Mouse (Mus musculus): ENCODE results near the gene Camta1.

Gene Camta1

DNA sequence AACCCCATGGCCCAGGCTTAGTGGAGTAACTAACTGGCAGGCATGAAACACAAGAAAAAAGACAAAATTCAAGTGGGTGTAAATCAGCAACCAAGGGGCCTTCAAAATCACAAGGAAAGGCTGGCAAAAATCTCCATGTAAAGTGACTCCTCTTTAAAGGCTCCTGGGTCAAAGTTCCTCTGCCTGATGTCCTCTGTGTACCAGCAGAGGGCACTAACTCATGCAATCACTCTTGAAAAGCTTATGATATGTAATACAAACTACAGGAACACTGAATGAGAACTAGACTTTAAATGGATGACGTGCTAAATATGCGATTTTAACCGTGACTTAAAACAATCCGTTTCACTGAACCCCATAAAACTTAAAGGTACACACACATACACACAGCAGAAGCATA, 83.2 kb downstream of the Camta1 start:
- peak; percentile 20 for DNase-seq

DNA sequence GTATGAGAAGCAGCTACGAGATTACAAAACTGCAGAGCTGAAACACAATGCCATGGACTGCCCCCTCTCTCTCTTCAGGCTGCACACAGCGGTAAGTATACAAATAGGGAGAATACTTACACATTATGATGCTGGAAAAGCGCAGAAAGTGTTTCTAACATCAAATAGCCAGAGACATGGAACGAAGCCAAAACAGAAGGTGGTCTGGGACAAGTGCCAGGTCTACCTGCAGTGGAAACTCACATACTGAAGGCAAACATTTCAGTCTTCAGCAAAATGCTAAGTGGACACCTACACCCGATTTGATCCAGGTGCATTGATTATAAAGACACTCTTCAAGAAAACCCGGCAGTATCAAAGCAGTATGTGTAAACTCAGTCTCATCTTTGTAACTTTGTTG, 84.2 kb downstream of the Camta1 start:
- peak; percentile 50 for DNase-seq

DNA sequence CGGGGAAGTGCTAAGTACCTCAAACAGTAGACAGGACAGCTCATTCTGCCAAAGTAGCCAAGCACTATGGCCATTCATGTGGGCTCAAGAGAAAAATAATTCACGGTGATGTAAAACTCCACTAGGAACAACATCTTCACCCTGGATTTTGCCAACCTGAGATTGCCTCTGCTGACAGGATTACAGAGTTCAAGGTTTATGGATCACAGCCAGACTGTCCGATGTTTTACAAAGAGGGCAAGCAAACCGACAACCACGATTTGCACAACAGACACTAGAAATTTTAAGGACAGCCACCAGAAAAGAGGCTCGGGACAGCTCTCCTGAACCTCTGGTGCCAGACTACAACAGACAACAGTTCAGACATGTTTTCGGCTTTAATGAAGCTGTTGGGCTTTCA, 86.2 kb downstream of the Camta1 start:
- no peak for DNase-seq

DNA sequence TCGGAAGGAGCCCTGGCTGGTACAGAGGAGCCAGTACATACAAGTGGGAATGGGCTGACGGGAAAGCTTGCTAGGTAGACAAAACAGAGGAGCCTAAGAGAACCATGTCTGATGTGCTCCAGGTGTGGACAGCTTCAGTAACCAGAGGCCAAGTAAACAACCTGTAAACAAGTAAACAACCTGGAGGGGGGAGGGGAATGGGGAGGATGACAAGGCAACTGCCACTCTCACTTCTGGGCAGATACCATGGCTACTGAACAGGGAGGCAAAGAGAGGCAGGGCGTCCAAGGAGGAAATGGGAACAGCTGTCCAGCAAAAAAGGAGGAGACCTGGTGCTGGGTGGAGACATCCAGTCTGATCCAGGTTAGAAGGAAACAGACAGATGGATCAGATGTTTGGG, 88.0 kb downstream of the Camta1 start:
- DNase-seq: no peak

DNA sequence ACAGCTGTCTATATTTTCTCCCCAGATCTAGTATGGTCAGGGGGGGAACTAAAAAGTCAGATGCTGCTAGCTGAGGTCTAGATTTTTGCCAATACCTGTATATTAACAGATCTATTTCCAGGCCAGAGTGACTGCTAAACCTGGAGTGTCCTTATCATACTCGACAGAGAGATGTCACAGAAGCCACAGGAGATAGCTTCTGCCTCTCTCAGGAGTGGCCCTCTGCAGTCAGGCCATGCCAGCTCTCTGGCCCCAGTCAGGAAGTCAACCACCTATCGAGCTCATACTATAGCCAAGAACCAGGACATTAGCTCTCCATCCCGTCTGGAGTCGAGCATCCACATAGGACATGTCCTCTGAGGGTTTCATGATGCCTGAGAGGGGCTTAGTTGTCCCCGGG, 88.7 kb downstream of the Camta1 start:
- DNase-seq: no peak

DNA sequence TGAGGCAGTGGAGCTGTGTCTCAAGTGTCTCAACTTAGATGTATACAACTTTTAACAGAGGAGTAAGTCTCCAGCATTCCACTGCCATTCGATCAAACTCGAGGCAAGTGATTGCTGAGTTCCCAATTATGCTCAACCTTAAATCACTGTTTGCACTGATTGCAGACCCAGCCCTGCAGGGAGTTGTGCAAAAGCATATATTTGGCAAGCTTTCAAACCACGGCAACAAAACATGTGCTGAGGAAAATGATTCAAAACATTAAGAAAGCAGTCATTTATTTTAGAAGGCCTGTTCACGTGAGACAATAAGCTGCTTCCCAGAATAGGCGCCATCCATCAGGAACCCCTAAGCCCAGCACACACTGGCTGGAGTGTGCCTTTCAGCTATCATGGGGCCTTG, 91.0 kb downstream of the Camta1 start:
- DNase-seq: no peak

DNA sequence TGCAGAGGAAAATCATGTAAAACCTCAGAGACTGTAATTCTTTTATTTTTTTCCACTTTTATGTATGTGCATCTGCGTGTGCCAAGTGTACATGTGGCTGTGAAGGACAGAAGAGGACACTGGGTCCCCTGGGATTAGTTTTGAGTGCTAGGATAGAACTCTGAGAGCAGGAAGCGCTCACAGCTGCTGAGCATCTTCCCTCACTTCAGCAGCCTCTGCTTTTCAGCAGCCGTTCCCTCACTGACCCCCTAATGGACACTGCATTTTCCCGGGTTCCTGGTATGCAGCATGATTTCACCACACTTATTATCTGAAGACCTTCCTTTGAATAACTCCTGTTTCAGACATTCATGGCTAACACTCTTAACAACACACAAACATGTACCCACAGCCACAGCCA, 93.9 kb downstream of the Camta1 start:
- DNase-seq: peak; percentile 35

DNA sequence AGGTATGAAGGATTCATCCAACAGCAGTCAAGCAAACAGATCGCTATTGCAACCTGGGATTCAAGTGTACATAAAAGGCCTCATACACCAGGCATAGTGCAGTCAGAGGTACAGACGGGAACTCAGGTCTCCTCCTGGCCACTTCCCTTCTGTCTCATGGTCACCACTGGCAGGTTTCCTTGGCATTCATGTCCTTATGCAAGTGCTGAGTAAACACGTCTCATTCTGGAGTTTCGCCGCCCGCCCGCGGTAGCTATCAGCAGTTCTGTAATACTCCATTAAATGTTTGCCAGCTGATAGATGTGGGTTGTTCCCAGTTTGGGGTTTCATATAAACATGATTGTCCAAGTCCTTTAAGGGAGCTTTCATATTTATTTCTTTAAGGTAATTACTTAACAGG, 94.3 kb downstream of the Camta1 start:
- peak; percentile 35 for DNase-seq

DNA sequence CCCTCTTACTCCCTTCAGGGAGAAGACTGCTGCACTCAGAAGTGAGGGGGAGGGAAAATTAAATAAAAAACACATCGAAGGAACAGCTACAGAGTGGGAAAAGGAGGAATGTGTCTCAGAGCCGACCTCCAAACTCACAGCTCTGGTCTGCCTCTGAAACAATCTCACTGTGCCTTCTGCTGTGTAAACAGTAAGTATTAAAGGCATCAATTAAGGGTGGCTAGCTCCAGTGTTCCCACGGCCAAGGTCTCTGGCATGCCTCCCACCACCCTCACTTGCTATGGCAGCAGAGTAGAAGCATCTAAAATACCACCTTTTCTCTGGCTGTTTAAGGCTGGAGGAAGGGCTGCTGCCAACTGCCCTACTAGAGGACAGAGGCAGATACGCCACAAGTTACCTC, 96.3 kb downstream of the Camta1 start:
- no peak for DNase-seq

DNA sequence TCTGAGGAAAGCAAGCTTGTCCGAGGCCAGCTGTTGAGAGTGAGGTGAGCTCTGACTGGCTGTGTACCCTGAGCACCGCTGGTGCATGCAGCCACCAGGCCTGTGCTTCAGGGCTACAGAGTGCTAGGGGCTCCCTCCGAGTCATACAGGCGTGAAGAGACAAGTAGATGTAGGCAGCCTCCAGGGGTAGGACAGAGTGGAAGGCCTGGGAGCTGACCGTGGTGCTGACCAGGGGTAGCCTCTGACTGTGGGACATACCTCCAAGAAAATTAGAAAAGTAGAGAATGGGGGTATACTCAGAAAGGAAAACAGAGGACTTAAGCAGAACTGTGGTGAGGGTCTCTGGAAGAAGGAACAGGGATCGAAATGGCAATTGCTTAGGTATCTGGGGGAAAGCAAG, 97.7 kb downstream of the Camta1 start:
- peak; percentile 55 for DNase-seq

DNA sequence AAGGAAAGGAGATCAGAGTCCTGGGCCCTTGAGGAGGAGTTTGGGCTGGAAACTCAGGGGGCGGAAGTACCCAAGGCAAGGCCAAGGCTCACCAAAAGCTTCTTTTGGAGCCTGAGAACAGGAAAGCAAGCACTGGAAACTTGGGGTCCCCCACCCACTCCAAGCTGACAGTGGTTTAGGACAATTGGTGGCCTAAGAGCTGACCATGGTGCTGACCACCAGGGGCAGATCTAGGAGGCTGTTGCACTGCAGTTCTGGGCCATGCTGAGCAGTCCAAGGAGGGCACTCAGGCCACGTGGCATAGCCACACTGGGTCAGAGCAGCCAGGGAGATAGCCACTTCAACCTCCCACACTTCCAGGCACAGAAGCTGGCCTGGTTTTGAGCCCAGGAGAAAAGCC, 102.6 kb downstream of the Camta1 start:
- DNase-seq: no peak

DNA sequence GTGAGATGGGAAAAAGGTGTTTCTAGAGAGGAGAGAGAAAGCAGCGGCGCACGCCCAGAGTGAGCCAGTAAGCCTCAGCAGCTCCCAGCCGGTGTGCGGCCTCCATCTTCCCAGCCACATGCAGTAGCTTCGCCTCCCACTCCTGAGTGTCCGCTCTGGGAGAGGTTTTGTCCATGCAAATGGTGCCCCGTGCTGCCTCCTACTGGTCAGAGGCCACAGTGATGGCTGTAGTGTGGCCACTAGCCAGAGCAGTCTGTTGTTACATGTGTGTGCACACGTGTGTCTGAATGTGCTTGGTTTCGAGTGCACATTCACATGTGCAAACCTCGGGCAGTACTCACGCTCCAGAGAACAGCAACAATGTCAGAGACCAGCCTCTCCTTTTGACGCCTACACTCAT, 103.3 kb downstream of the Camta1 start:
- DNase-seq: no peak

DNA sequence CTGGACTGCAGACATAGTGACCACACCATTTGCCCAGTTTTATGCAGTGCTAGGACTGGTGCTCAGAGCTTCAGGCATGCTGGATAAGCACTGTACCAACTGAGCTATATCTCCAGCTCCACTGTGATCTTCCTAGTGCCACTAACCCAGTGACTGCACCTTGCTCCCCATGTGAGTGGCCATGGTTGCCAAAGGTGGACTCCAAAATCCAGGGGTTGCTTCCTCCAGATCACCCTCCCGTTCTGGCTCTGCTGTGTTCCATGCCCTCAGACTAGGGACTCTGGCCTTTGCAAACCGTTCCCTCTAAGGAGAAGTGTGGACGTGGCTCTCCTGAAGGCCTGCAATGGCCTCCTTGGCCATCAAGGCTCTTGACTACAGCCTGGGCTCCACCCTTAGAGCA, 104.4 kb downstream of the Camta1 start:
- DNase-seq: no peak

DNA sequence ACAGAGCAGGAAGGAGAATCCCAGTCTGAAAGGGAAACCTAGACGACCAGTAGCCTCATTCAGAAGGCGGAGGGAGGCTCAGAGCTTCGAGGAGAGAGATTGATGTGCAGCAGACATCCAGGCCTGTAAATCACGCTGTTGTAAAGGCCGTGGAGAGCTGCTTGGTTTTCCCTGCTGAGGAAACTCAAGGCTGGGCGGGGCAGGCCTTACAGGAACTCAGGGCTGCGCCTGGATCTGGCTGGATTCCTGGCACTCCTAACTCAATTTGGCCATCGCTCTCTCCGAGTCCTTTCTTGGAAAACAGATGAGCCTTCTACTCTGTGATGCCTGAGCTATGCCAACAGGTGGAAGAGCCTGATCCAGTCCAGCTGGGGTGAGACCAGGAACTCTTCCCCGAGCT, 105.3 kb downstream of the Camta1 start:
- DNase-seq: no peak

DNA sequence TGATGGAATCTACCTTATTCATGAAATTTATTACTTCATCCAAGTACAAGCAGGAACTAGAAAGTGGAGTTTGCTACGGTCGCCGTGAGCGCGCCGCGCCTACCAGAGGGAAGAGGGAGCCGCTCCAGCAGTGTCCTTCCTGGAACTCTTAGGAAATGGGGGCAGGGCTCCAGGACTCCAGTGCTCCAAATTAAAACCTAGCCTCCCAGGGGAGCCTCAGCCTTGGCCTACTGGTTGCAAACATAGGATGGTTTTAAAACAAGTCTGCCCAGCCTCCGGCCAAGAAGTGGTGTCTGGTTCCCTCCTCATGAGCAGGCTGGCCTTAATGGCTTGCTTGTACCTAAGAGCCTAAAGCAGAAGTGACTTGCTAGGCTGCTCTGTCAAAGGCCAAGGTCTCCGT, 108.4 kb downstream of the Camta1 start:
- no peak for DNase-seq

DNA sequence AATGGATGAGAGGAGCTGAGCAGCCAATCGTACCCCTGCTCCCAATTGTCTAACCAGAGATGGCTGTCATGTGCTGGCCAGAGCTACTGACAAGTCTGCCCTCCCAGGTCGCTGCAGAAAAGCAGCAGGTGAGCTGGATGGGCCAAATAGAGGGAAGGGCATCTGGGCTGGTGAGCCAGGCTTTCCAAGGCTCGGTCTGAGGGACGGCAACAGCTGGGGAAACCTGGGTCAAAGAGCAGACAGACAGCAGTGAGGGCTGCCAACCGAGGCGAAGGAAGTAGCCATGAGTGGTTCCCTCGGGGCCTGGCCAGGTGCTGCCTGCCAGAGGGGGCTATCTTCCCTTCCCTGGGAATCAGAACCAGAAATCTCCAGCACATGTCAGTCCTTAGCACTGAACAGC, 109.1 kb downstream of the Camta1 start:
- no peak for DNase-seq

DNA sequence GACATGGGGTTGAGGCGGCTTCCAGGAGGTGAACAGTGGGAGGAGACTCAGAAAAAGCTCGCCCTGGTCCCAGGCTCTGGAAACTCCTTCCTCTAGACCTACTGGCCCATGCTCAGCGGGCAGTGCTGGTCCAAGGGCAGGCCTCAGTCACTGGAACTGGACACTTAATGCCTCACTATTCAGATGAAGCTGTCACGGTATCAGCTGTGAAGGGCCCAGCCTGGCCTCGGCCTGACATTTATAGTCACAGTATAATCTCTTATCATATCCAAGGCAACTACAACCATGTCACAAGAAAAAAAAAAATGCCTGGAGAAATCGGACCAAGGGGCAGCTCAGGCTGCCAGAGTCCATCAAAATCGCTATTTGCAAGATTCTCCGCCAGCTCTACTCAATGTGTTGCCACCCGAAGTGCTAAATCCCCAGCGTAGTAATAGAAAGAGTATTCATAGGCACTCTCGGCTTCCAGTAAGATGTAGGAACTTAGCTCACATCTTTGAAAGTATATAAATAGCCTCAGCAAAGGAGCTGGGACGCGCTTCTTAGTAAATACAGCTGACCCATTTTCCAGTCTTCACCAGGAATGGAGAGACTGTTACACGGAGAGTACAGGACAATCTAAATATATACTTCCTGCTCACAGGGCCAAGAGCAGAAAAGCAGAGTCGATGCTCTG, 110.3 kb downstream of the Camta1 start:
- DNase-seq: no peak

DNA sequence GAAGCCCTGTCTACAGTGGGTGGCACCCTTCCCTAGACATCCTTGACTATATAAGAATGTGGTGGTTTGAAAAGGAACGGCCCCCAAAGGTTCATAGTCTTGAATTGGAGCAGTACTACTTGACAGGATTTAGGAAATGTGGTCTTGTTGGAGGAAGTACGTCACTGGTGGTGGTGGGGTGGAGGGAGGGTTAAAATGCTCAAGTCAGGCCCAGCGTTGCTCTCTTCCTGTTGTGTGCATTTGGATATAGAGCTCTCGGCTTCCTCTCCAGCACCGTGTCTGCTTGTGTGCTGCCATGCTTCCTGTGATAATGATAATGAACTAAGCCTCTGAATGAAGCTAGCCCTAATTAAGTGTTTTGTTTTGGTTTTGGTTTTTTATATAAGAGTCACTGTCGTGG, 114.0 kb downstream of the Camta1 start:
- DNase-seq: no peak

DNA sequence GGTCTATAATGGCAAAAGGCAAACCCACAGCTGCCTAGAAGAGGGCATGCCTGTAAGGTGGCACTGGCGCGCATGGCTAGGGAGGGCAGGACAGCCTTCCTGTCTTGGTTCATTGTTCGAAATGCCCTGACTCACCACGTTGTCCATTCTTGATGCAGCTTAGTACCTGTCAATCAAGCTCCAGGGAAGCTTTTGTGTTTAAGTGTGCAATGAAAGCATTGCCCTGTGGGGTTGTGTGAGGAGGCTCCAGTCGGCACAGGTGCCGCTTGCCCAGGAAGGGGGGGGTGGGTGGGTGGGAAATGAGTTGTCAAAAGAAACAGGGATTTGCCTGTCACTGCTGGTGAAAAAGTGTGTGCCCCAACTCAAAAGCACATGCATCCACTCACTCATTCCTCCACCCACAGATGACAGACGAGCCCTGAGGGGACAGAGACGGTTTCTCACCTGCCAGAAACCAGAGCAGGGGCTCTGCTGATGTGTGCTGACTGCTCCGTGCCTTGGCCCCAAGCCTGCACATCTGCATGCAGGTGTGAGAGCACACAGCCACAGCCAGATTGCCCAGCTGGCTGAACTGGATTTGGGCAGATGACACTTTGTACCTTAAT, 115.6 kb downstream of the Camta1 start:
- no peak for DNase-seq

DNA sequence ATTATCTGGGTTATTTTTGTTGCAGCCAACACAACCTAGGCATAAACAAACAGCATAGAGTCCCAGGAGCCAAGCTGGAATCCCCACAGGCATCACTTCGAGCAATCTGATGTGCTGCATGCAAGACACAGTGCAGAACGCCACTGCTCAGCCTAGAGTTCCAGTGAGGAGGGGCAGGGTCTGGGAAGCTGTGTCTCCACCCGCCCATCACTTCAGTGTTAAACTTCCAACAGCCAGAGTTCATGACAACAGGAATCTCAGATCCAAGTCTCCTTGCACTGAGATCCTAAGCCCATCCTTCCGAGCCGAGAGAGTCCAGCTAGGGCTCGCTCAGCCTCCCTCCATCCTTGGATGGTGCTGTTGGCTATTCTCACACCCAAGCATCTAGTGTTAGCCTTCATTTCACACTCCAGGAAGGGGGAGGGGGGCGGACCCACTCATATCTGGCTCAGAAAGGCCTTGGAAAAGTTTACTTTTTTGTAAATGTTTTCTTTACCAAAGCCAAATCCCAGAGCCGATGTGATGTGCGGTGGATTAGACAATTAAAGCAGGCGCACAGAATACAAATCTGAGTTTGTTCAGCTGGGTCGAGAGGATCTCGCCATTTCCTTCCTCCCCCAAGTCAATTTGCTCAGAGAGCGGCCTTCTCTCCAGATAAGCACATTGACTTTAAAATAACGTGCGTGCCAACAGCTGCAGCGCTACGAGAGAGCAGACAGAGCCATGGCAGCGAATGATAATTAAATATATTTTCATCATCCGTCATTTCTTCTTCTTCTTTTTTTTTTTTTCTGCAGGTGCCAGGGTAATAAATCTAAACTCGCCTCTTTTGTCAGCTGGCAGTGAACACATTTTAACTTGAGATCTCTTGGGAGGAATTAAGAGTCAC, 120.2 kb downstream of the Camta1 start:
- peak; percentile 23 for DNase-seq

DNA sequence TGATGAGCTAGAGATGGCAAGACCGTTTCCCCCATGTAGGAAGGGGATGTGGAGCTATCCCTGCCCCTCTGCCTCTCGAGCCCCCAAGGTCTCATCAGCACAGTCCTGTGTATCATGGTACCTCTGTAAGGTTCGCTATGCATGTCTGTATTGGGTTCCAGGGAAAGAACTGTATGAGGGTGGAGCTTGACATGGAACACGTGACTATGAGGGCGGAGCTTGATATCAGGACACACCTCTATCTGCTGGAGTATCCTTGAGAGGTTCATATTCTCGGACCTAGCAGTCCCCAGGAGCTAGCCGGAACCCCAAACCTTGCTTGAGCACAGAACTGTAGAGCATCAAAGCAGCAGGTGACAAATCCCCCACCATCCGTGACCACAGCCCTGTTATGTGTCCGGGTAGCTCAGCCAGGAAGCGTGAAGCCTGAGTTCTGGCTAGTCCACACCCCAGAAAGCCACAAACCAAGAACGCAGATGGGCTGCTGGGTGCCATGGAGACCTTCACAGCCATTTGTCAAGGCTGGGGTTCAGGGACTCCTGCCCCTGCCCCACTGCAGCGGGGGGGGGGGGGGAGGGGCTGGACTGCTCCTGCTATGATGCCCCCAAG, 122.2 kb downstream of the Camta1 start:
- DNase-seq: no peak

DNA sequence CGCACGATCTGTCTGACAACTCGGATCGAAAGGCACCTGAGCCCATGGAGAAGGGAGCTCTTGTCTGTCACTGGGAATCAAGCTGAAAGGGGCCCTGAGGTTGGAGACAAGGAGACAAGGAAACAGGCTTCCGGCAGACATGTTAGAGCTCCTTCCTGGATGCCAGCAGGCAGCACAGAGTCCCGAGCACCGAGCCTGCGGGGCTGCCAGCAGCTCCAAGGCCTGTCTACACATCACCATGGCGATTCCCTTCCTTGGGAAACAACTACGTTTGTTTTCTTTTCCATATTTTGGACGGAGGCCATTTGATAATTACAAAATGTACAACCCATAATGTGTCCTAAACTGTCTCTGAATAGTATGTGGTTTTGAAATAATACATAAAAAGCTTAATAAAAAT, 122.8 kb downstream of the Camta1 start:
- DNase-seq: no peak

DNA sequence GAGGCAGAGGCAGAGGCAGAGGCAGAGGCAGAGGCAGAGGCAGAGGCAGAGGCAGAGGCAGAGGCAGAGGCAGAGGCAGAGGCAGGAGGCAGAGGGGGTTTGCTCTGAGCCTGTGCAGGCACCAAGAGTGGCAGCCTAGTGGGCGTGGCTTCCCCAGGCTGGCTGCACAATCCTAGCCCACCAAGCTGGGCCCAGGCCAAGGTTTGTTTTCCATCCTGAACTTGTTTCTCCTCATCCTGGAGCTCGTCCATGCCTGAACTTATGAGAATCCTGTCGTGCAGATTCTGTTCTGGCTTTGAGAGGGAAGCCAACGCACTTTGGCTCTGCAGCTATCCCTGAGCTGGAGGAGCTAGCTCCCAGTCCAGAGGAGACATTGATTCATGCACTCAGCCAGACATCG, 123.4 kb downstream of the Camta1 start:
- DNase-seq: no peak

DNA sequence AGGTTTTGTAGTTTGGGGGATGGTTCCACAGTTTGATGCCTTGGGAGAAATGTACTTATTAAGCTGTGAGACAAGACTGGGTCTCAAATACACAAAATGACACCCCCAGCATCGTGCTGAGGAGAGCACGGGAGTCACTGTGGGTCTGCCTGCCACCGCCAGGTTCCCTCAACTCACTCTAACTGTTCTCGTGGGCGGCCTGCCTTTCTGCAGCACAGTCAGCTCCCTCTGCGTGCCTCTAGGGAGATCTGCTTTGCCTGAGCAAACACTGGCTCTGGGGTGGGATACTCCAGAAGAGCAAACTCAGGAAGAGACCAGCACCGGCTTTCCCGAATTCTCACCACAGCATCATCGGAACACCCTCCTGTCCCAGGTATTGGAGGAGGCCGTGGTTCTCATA, 129.0 kb downstream of the Camta1 start:
- DNase-seq: no peak

All from lung, postnatal 14 days (tissue).